Mouse (Mus musculus) spleen, adult 2 months (tissue): ENCODE measurements at regions not wholly inside any gene's neighbourhood (a gene's known extent, or its start where the extent isn't known, plus 50 kb on each side); places are given as distances from the start of the nearest gene placed in this dataset.

Experiments used
- DNase-seq, 2 experiments: peaks; one replicate each; pipeline versions ENCODE4 v3.0.0 to v3.0.0-alpha.2; 2012 to 2021; ENCODE audit warnings: low spot score in 2 of 2, low read depth in 1 of 2
- H3K27ac ChIP-seq: fragments of 200-500 bp; 2 replicates; pipeline ENCODE4 v1.5.1; 2012; ENCODE audit warnings: low read length, inconsistent platforms; ENCODE audit not compliant: insufficient read depth
- H3K27me3 ChIP-seq: fragments of 200-500 bp; 2 replicates; pipeline ENCODE4 v1.6.1; 2012; ENCODE audit warnings: mild to moderate bottlenecking, moderate library complexity, low read length, inconsistent platforms; ENCODE audit not compliant: control insufficient read depth, insufficient read depth
- H3K36me3 ChIP-seq: fragments of 200-500 bp; 2 replicates; pipeline ENCODE4 v1.6.1; 2012; ENCODE audit warnings: mild to moderate bottlenecking, low read length, inconsistent platforms; ENCODE audit not compliant: control insufficient read depth, insufficient read depth
- H3K4me1 ChIP-seq: fragments of 200-500 bp; 2 replicates; pipeline ENCODE4 v1.6.1; 2011; ENCODE audit warnings: inconsistent platforms; ENCODE audit not compliant: control insufficient read depth, insufficient read depth, insufficient read length
- H3K4me3 ChIP-seq: fragments of 200-500 bp; 2 replicates; pipeline ENCODE4 v1.5.1; 2011; ENCODE audit warnings: mild to moderate bottlenecking, inconsistent platforms; ENCODE audit not compliant: insufficient read depth, insufficient read length; ENCODE audit errors: extremely low read depth
- CTCF ChIP-seq: fragments of 200-500 bp; IDR thresholded peaks from 2 replicates; pipeline ENCODE4 v1.5.1; 2011; ENCODE audit warnings: mild to moderate bottlenecking, inconsistent platforms; ENCODE audit not compliant: insufficient read depth, insufficient read length, insufficient replicate concordance; ENCODE audit errors: extremely low read depth
- POLR2A ChIP-seq: fragments of 200-500 bp; IDR thresholded peaks from 2 replicates; pipeline ENCODE4 v1.6.1; 2011; ENCODE audit warnings: low read depth, low read length, inconsistent platforms
- WGBS: fragments of 180-500 bp; shearing (Covaris S2); methylation state at CpG from one replicate; pipeline ENCODE4 v1.1.7; 2018; 5-methylcytosine and 5-hydroxymethylcytosine counted together

- no peaks in the 10 kb centered on the region for H3K27me3 ChIP-seq
- no peak for DNase-seq
- H3K4me1 ChIP-seq = no peaks in the 10 kb centered on the region
- TF ChIP-seq CTCF (no peak), POLR2A (no peak)
- no peak overlapping the region for H3K4me3 ChIP-seq
- H3K36me3 ChIP-seq = no peaks in the 10 kb centered on the region
- WGBS = 84% methylated on average over 6 of the region's 6 CpGs
- no peak overlapping the region for H3K27ac ChIP-seq
These were observed 224.2 kb downstream of the Plk2 start for GRCm38 (mm10) chr13:110619010-110619409.

- Histone ChIP-seq H3K4me3 (no peak overlapping the region), H3K36me3 (no peaks in the 10 kb centered on the region)
These were observed 232.3 kb downstream of the Plk2 start for GRCm38 (mm10) chr13:110627136-110627535.

GRCm38 (mm10) chr13:110627732-110628131, 232.9 kb downstream of the Plk2 start:
- Histone ChIP-seq H3K27me3 (no peaks in the 10 kb centered on the region), H3K4me3 (no peak overlapping the region), H3K27ac (no peak overlapping the region), H3K36me3 (no peaks in the 10 kb centered on the region), H3K4me1 (no peaks in the 10 kb centered on the region)
- DNase-seq = no peak
- TF ChIP-seq POLR2A (no peak), CTCF (no peak)
- 56% methylated on average over 9 of the region's 9 CpGs for WGBS

More at GRCm38 (mm10) chr13:110627136-110627535, 232.3 kb downstream of the Plk2 start:
- 83% methylated on average over 6 of the region's 6 CpGs for WGBS
- Histone ChIP-seq H3K4me1 (no peaks in the 10 kb centered on the region), H3K27me3 (no peaks in the 10 kb centered on the region), H3K27ac (no peak overlapping the region)
- TF ChIP-seq POLR2A (no peak), CTCF (no peak)
- DNase-seq = no peak

- Histone ChIP-seq H3K27ac (no peak overlapping the region), H3K4me1 (no peaks in the 10 kb centered on the region), H3K27me3 (no peaks in the 10 kb centered on the region), H3K36me3 (no peaks in the 10 kb centered on the region), H3K4me3 (no peak overlapping the region)
- 90% methylated on average over 1 of the region's 1 CpGs for WGBS
- no peak for TF ChIP-seq POLR2A
- DNase-seq = no peak
These were observed 233.4 kb downstream of the Plk2 start for GRCm38 (mm10) chr13:110628201-110628600.

GRCm38 (mm10) chr13:110633261-110633781, 238.5 kb downstream of the Plk2 start:
- TF ChIP-seq CTCF = no peak
- no peak for TF ChIP-seq POLR2A
- Histone ChIP-seq H3K27me3 (no peaks in the 10 kb centered on the region), H3K4me1 (no peaks in the 10 kb centered on the region), H3K27ac (no peak overlapping the region), H3K4me3 (no peak overlapping the region), H3K36me3 (no peaks in the 10 kb centered on the region)
- DNase-seq = no peak
- WGBS = 88% methylated on average over 3 of the region's 3 CpGs

- Histone ChIP-seq H3K4me3 (no peak overlapping the region), H3K27me3 (no peaks in the 10 kb centered on the region), H3K36me3 (no peaks in the 10 kb centered on the region), H3K4me1 (no peaks in the 10 kb centered on the region), H3K27ac (no peak overlapping the region)
- DNase-seq = no peak
- no peak for TF ChIP-seq POLR2A
- 91% methylated on average over 1 of the region's 1 CpGs for WGBS
These were observed 239.1 kb downstream of the Plk2 start for GRCm38 (mm10) chr13:110633899-110634298.

GRCm38 (mm10) chr13:110642792-110643191, 247.9 kb downstream of the Plk2 start:
- TF ChIP-seq POLR2A (no peak), CTCF (no peak)
- 86% methylated on average over 3 of the region's 3 CpGs for WGBS
- no peak overlapping the region for H3K27ac ChIP-seq
- no peaks in the 10 kb centered on the region for H3K4me1 ChIP-seq
- DNase-seq = no peak
- H3K4me3 ChIP-seq = no peak overlapping the region
- no peaks in the 10 kb centered on the region for H3K36me3 ChIP-seq
- no peaks in the 10 kb centered on the region for H3K27me3 ChIP-seq
